In genomic region chr3:86786845-86787351, GRCm38 (mm10) we compare ENCODE assay signal across 7 mouse cellular contexts.
DNase-seq lines count a peak whose midpoint lies in the region; ATAC-seq and TF ChIP-seq lines count a peak whose summit lies in the region.

No protein-coding gene starts in this region.

- no peak for TF ChIP-seq CTCF in midbrain, postnatal 0 days (IDR thresholded peaks at IDR 0.05)

- H3K4me3 ChIP-seq in hindbrain, embryonic 15.5 days, result no peak overlapping the region
- no peak overlapping the region for H3K4me3 ChIP-seq in midbrain, postnatal 0 days (ENCODE audit: low read depth, low read length)

- ATAC-seq in hindbrain, embryonic 15.5 days (ENCODE audit: low FRiP score, low read depth), result peak; percentile 88
- peak; percentile 90 for ATAC-seq in midbrain, postnatal 0 days (ENCODE audit: low FRiP score)
- ATAC-seq in megakaryocyte progenitor cell, adult 5-6 weeks (replicated peaks; ENCODE audit: poor library complexity), result no peak

- H3K36me3 ChIP-seq in hindbrain, embryonic 15.5 days, result peaks cover 31% of the 10 kb centered on the region
- H3K36me3 ChIP-seq in midbrain, postnatal 0 days (ENCODE audit: insufficient read depth, low read length), result peaks cover 44% of the 10 kb centered on the region

- WGBS in hindbrain, embryonic 15.5 days, result 47% methylated on average over 11 of the region's 11 CpGs
- WGBS in midbrain, postnatal 0 days, result 58% methylated on average over 11 of the region's 11 CpGs

- H3K27ac ChIP-seq in hindbrain, embryonic 15.5 days (replicated peaks), result peak overlapping the region; percentile 76
- H3K27ac ChIP-seq in midbrain, postnatal 0 days (ENCODE audit: low read depth, low read length), result peak overlapping the region; percentile 55

- intact Hi-C loops in left cerebral cortex, postnatal 25 days (cut with DNase I), result no loop called here

- no peak overlapping the region for H3K9ac ChIP-seq in hindbrain, embryonic 15.5 days
- no peak overlapping the region for H3K9ac ChIP-seq in midbrain, postnatal 0 days (replicated peaks; ENCODE audit: low read length, poor library complexity, severe bottlenecking)

- no peaks in the 10 kb centered on the region for H3K27me3 ChIP-seq in hindbrain, embryonic 15.5 days
- H3K27me3 ChIP-seq in midbrain, postnatal 0 days (ENCODE audit: insufficient read depth, low read length), result no peaks in the 10 kb centered on the region

- no peak overlapping the region for H3K4me2 ChIP-seq in hindbrain, embryonic 15.5 days
- no peak overlapping the region for H3K4me2 ChIP-seq in midbrain, postnatal 0 days (ENCODE audit: low read depth, low read length, poor library complexity, severe bottlenecking)

- peak; percentile 51 for DNase-seq in adrenal gland, adult 8-10 months
- peak; percentile 86 for DNase-seq in cerebellum, adult 9-10 months
- peak; percentile 67 for DNase-seq in gastrocnemius, postnatal 10 days
- DNase-seq in left cerebral cortex, postnatal 25 days (ENCODE audit: low spot score in 2 of 2), result peak; percentile 58 to 74
- peak; percentile 93 for DNase-seq in midbrain, postnatal 0 days (ENCODE audit: low spot score)

- H3K4me1 ChIP-seq in hindbrain, embryonic 15.5 days (replicated peaks), result peaks cover 58% of the 10 kb centered on the region
- peaks cover 7% of the 10 kb centered on the region; the same call in 1 of the 2 replicates for H3K4me1 ChIP-seq in midbrain, postnatal 0 days (ENCODE audit: insufficient read depth, low read length)

- no peaks in the 10 kb centered on the region for H3K9me3 ChIP-seq in hindbrain, embryonic 15.5 days
- H3K9me3 ChIP-seq in midbrain, postnatal 0 days (ENCODE audit: low read length), result no peaks in the 10 kb centered on the region
